Mouse (Mus musculus) WW6 (cell line): ENCODE data around the gene Hlf.

Experiments
- DNase-seq: peaks from one replicate; pipeline ENCODE4 v3.0.0-alpha.2; 2013; ENCODE audit warnings: low read depth, low spot score

Gene Hlf

GRCm38 (mm10) chr11:90340836-90341235 is 49.9 kb downstream of the Hlf start:
- DNase-seq: no peak

GRCm38 (mm10) chr11:90334816-90335215 is 55.9 kb downstream of the Hlf start:
- DNase-seq: no peak

- no peak for DNase-seq
Observed at GRCm38 (mm10) chr11:90332737-90333136, 58.0 kb downstream of the Hlf start.

- DNase-seq: no peak
Observed at GRCm38 (mm10) chr11:90330202-90330694, 60.4 kb downstream of the Hlf start.

GRCm38 (mm10) chr11:90326836-90327235 is 63.9 kb downstream of the Hlf start:
- no peak for DNase-seq

- DNase-seq: no peak
Observed at GRCm38 (mm10) chr11:90326146-90326545, 64.5 kb downstream of the Hlf start.

GRCm38 (mm10) chr11:90324597-90324996 is 66.1 kb downstream of the Hlf start:
- DNase-seq: no peak

GRCm38 (mm10) chr11:90320922-90321321 is 69.8 kb downstream of the Hlf start:
- no peak for DNase-seq

- DNase-seq: no peak
Observed at GRCm38 (mm10) chr11:90317482-90317881, 73.2 kb downstream of the Hlf start.

GRCm38 (mm10) chr11:90314606-90315005 is 76.1 kb downstream of the Hlf start:
- DNase-seq: no peak

GRCm38 (mm10) chr11:90306993-90307392 is 83.7 kb downstream of the Hlf start:
- no peak for DNase-seq

- no peak for DNase-seq
Observed at GRCm38 (mm10) chr11:90306067-90306466, 84.6 kb downstream of the Hlf start.

GRCm38 (mm10) chr11:90294622-90295021 is 96.1 kb downstream of the Hlf start:
- DNase-seq: no peak

GRCm38 (mm10) chr11:90292766-90293165 is 97.9 kb downstream of the Hlf start:
- no peak for DNase-seq

GRCm38 (mm10) chr11:90291156-90291555 is 99.5 kb downstream of the Hlf start:
- no peak for DNase-seq

GRCm38 (mm10) chr11:90286550-90287154 is 104.0 kb downstream of the Hlf start:
- no peak for DNase-seq
